Mouse (Mus musculus) midbrain, embryonic 13.5 days (tissue): ENCODE data around the gene Nprl2. TPM values are rescaled to one million over a fixed set of nuclear protein-coding genes. Genes with fewer than 3 reads are reported as not detected.
A peak's percentile ranks its signal among the peaks of the same experiment; 100 is the strongest.

Experiments
- ATAC-seq: fragments of 200-750 bp; cut with Nextera tagmentation; 2 replicates; pipeline ENCODE4 v1.8.0; 2017; ENCODE audit warnings: mild to moderate bottlenecking, moderate TSS enrichment, moderate library complexity
- H3K27ac ChIP-seq: fragments of 300-500 bp; sonication (generic); 2 replicates; pipeline ENCODE4 v1.5.1; 2015; ENCODE audit warnings: inconsistent platforms, mild to moderate bottlenecking, moderate library complexity
- H3K27me3 ChIP-seq: fragments of 300-500 bp; sonication (generic); 2 replicates; pipeline ENCODE4 v1.6.1; 2015; ENCODE audit warnings: mild to moderate bottlenecking, inconsistent platforms
- H3K36me3 ChIP-seq: fragments of 300-500 bp; sonication (generic); 2 replicates; pipeline ENCODE4 v1.6.1; 2015; ENCODE audit warnings: mild to moderate bottlenecking, inconsistent platforms
- H3K4me1 ChIP-seq: fragments of 300-500 bp; sonication (generic); replicated peaks from 2 replicates; pipeline ENCODE4 v1.6.1; 2015; ENCODE audit warnings: inconsistent platforms
- H3K4me2 ChIP-seq: fragments of 300-500 bp; sonication (generic); replicated peaks from 2 replicates; pipeline ENCODE4 v1.6.1; 2015; ENCODE audit warnings: moderate library complexity, mild to moderate bottlenecking, inconsistent platforms
- H3K4me3 ChIP-seq: fragments of 300-500 bp; sonication (generic); replicated peaks from 2 replicates; pipeline ENCODE4 v1.5.1; 2015; ENCODE audit warnings: mild to moderate bottlenecking, inconsistent platforms
- H3K9ac ChIP-seq: fragments of 300-500 bp; sonication (generic); replicated peaks from 2 replicates; pipeline ENCODE4 v1.6.1; 2015; ENCODE audit warnings: mild to moderate bottlenecking, inconsistent platforms
- H3K9me3 ChIP-seq: fragments of 300-500 bp; sonication (generic); 2 replicates; pipeline ENCODE4 v1.6.1; 2016; ENCODE audit warnings: mild to moderate bottlenecking, inconsistent platforms
- WGBS: fragments of 180-500 bp; shearing (Covaris S2); methylation state at CpG from one replicate; pipeline ENCODE4 v1.1.7; 2015; 5-methylcytosine and 5-hydroxymethylcytosine counted together
- polyA plus RNA-seq: library from polyadenylated mRNA; unstranded; fragments of >200 nt; fragmentation: Nextera tagmentation; extraction: Ambion mirVana; gene quantifications from 2 replicates; pipeline ENCODE4 v1.2.1, GENCODE M21; 2015

The Nprl2 gene
- polyA plus RNA-seq, 1 experiment from 2014 or later, result 67.7 TPM

DNA sequence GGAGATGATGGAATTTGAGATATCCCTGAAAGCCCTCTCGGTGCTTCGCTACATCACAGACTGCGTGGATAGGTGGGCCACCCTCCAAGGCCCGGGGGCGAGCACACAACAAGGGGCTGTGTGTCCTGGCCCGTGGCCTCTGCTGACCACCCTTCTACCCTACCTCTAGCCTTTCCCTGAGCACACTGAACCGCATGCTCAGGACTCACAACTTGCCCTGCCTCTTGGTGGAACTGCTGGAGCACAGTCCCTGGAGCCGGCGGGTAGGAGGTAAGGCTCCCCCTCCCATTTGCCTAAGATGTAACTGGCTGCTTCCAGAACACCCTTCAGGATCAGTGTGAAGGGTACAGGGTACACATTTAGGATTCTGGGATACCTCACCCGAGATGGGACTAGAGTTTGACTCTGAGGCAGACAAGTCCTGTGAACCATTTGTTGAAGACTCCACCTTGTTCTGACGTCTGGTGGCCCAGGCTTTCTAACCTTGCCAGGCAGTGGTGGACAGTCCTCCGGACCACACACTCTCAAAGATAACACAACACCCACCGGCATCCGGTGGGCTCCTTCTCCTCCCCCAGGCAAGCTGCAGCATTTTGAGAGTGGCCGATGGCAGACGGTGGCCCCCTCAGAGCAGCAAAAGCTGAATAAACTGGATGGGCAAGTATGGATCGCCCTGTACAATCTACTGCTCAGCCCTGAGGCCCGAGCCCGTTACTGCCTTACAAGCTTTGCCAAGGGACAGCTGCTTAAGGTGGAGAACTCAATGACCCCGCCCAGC is 7.5 kb downstream of the Nprl2 start:
- 87% methylated on average over 20 of the region's 20 CpGs for WGBS
- H3K27me3 ChIP-seq, result peaks cover 61% of the 10 kb centered on the region

DNA sequence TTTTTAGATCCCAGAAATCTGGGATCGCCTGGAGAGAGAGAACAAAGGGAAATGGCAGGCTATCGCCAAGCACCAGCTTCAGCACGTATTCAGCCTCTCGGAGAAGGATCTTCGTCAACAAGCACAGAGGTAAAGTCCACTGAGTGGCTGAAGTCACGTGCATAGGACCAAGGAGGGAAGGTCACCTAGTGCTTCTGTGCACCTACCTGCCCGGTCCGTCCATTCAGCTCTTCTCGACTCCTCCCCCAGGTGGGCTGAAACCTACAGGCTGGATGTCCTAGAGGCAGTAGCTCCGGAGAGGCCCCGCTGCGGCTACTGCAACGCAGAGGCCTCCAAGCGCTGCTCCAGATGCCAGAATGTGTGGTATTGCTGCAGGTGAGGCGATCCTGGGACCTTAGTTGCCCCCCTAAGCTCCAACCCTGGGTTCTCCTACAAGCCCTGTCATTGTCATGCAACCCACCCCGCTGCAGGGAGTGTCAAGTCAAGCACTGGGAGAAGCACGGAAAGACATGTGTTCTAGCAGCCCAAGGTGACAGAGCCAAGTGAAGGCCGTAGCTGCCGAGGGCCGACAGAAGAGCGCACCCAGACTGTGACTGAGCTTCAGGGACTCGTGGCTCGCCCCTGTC is 8.6 kb downstream of the Nprl2 start:
- Histone ChIP-seq H3K9me3 (no peaks in the 10 kb centered on the region), H3K9ac (peak overlapping the region; percentile 54), H3K4me1 (peaks cover 56% of the 10 kb centered on the region), H3K4me3 (0 out of 2 replicates have a peak overlapping the region, but pooled peaks have one; percentile 30), H3K27me3 (peaks cover 61% of the 10 kb centered on the region), H3K4me2 (peak overlapping the region; percentile 53), H3K36me3 (no peaks in the 10 kb centered on the region), H3K27ac (no peak overlapping the region)
- WGBS, result 25% methylated on average over 23 of the region's 23 CpGs
- ATAC-seq, result no peak

More for the DNA sequence above, 7.5 kb downstream of the Nprl2 start:
- no peak overlapping the region for H3K27ac ChIP-seq
- H3K4me2 ChIP-seq, result no peak overlapping the region
- H3K9ac ChIP-seq, result no peak overlapping the region
- peaks cover 49% of the 10 kb centered on the region for H3K4me1 ChIP-seq
- no peak overlapping the region for H3K4me3 ChIP-seq
- no peaks in the 10 kb centered on the region for H3K9me3 ChIP-seq
- ATAC-seq, result no peak
- H3K36me3 ChIP-seq, result peaks cover 9% of the 10 kb centered on the region

DNA sequence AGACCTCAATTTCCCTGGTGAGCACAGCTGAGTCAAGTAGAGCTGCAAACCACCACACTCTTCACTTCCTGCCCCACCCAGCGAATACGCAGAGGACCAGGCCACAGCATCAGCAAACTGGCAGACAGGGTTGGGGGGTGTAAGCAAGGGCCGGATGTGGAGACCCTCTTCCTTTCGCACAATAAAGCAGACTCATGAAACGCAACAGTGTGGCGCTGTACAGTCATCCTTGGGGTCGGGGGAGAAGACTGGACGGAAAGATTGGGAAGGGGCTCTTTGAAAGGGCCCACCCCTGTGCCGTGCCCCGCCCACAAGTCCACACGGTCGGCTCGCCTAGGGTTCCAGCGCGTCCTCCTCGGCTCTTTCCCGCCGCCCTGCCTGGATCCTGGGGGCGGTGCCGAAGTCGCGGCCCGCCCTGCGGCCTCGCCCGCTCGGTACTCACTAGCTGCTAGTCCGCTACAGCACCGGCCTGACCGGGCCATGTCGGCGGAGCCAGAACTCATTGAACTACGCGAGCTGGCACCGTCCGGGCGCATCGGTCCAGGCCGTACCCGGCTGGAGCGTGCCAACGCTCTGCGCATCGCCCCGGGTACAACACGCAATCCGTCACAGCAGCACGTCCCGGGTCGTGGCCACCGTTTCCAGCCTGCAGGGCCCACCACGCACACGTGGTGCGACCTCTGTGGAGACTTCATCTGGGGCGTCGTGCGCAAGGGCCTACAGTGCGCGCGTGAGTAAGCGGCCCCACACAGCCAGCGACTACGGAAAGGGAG is 9.3 kb downstream of the Nprl2 start, which contains the start of gene Rassf1:
Gene Rassf1, plus strand, starts transcription at position 439 of the 773 bp plus-strand sequence.
- no peak for ATAC-seq
- Histone ChIP-seq H3K36me3 (no peaks in the 10 kb centered on the region), H3K4me3 (peak within 1 kb of the TSS; percentile 30), H3K9ac (peak within 1 kb of the TSS; percentile 54), H3K27ac (no peak within 1 kb of the TSS), H3K9me3 (no peaks in the 10 kb centered on the region), H3K4me2 (peak within 1 kb of the TSS; percentile 53), H3K27me3 (peaks cover 61% of the 10 kb centered on the region), H3K4me1 (peaks cover 57% of the 10 kb centered on the region)
- WGBS, result under 1% methylated on average over 61 of the region's 63 CpGs

DNA sequence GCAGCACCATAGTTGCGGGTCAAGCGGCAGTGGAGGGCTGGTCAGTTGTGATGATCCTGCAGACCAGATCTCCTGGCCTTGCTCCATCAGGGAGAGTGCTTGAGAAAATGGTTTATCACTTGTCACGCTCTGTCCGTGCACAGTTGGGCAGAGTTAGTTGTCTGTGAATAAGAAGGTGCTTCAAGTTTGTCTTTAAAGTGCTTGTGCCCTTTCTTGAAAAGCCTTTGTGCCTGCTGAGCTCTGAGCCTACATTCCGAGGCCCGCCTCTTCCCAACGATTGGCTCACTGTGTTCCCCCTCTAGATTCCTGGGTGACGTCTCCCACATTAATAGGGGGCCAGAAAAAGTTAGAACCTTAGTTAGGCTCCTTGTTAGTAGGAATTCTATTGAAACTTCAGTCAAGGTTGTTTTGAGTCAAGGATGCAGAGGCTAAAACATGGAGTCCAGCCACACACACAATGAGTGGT is 9.9 kb downstream of the Nprl2 start:
- H3K4me1 ChIP-seq, result peaks cover 57% of the 10 kb centered on the region
- WGBS, result 7% methylated on average over 8 of the region's 8 CpGs
- peaks cover 5% of the 10 kb centered on the region; the same call in 1 of the 2 replicates for H3K36me3 ChIP-seq
- H3K27ac ChIP-seq, result no peak overlapping the region
- H3K9ac ChIP-seq, result peak overlapping the region; percentile 54
- no peak for ATAC-seq
- H3K27me3 ChIP-seq, result peaks cover 61% of the 10 kb centered on the region
- peak overlapping the region; percentile 53 for H3K4me2 ChIP-seq
- peak overlapping the region; percentile 30 for H3K4me3 ChIP-seq
- no peaks in the 10 kb centered on the region for H3K9me3 ChIP-seq

DNA sequence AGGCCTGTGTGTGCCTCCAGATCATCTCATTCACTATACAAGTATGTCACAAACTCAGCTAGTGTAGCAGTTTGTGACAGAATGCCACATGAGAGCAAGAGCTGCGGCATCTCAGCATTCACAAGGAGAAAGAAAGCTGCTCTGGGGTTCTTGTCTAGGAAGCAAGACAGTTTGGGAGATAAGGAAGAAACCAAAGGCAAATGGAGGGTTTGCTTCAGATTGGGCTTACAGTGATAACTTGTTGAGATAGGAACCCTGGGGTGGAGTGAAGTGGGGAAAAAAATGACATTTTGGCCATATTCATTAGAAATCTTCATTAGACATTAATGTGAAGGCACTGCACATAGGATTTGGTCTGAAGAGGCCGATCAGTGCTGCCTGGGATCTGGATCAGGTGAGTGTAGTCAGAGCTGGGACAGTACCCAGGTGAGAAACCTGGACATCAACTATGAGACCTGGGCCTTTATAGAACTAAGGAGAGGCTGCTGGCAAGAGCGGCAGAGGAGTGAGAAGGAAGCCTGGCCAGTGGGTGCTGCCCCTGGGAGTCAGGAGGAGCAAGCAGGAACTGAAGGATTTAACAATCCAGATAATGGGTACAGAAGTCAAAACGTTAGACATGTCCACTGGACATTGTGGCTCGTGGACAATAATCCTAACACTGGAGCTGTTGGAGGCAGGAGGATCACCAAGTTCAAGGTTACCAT is 10.8 kb downstream of the Nprl2 start:
- Histone ChIP-seq H3K27me3 (peaks cover 57% of the 10 kb centered on the region), H3K36me3 (peaks cover 14% of the 10 kb centered on the region), H3K4me3 (peak overlapping the region; percentile 60; the same call in 1 of the 2 replicates), H3K27ac (no peak overlapping the region), H3K4me1 (peaks cover 51% of the 10 kb centered on the region), H3K4me2 (peak overlapping the region; percentile 95; the same call in 1 of the 2 replicates), H3K9me3 (no peaks in the 10 kb centered on the region), H3K9ac (no peak overlapping the region)
- 79% methylated on average over 5 of the region's 5 CpGs for WGBS
- ATAC-seq, result no peak

DNA sequence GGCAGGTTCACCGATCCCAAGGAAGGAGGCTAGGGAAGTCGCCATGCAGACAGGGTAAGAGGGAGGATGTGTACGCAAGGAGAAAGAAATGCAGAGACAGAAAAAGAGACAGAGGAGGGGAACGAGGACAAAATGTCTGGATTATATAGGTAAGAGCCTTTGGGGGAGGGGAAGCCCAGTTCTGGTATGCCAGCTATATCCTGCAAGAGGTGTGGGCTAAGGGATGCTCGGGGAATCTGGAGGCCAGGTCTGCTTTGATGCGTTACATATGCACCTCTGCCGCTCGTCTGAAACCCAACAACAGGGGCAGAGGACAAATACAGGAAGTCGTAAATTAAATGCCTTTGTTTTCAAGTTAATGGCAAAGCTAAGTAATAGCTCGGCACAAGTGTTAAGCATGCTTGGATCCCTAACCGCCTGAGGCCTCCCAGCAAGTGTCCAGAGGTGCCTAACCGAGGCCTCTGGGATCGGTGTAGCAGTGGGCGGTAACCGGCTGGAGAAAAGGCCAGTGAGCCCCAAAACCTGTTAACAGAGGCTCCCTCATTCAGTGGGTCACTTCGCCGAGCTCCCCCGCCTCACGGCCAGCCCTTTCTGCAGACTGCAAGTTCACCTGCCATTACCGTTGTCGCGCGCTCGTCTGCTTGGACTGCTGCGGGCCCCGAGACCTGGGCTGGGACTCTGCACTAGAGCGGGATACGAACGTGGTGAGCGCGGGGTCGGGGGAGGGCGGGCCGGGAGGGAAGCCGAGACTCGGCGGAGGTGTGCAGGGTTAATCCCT is 11.7 kb downstream of the Nprl2 start:
- H3K36me3 ChIP-seq, result peaks cover 23% of the 10 kb centered on the region
- 7% methylated on average over 37 of the region's 37 CpGs for WGBS
- H3K27me3 ChIP-seq, result peaks cover 48% of the 10 kb centered on the region
- no peaks in the 10 kb centered on the region for H3K9me3 ChIP-seq
- peak overlapping the region; percentile 82 for H3K27ac ChIP-seq
- peak overlapping the region; percentile 60 for H3K4me3 ChIP-seq
- peak overlapping the region; percentile 74 for H3K9ac ChIP-seq
- H3K4me2 ChIP-seq, result peak overlapping the region; percentile 95
- peaks cover 51% of the 10 kb centered on the region for H3K4me1 ChIP-seq
- peak; percentile 26 for ATAC-seq

DNA sequence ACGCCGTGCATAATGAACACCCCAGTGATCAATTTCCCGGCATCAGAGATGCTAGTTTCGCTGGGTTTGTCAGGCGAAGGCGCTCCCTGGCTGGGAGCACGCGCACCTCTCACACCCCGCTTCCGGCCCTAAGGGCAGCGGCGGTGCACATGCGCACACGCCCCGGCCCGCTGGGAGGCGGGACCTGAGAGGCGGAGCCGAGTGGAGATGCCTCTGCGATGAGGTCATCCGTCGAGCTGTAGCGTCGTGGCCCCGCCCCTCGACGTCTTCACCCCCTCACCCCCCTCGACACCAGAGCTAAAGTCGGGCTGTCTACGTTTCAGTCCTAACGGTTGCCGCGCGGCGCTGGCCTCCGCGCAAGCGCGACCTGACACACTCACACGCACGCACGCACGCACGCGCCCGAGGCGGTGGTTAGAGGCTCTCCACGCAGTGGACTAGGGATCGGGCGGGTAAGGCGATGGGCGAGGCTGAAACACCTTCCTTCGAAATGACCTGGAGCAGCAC is 12.3 kb downstream of the Nprl2 start:
- Histone ChIP-seq H3K9me3 (no peaks in the 10 kb centered on the region), H3K4me3 (peak overlapping the region; percentile 60), H3K27ac (peak overlapping the region; percentile 84), H3K36me3 (peaks cover 30% of the 10 kb centered on the region), H3K4me1 (peaks cover 51% of the 10 kb centered on the region), H3K4me2 (peak overlapping the region; percentile 95), H3K9ac (peak overlapping the region; percentile 81), H3K27me3 (peaks cover 41% of the 10 kb centered on the region)
- ATAC-seq, result peak; percentile 95
- under 1% methylated on average over 53 of the region's 53 CpGs for WGBS

DNA sequence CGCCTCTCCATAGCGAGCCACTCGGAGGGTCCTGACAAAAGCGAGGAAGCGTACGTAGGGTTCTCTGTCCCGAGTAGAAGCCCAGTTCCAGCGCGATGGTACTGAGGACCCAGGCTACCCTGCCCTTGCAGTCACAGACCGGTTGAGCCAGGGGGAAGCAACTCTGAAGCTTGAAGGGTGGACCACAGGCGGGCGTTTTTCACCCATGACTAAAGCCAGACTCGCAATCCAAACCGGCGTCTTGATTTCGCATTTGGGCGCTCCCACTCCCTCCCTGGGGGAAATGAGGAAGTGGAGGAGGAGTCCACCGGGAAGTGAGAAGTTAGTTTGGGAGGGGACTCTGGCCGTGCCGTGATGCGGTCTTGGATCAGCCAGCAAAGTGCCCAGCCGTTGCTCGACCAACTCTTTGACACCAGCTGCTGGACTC is 13.0 kb downstream of the Nprl2 start:
- H3K4me1 ChIP-seq, result peaks cover 51% of the 10 kb centered on the region
- no peaks in the 10 kb centered on the region for H3K9me3 ChIP-seq
- peaks cover 35% of the 10 kb centered on the region for H3K27me3 ChIP-seq
- peak overlapping the region; percentile 84 for H3K27ac ChIP-seq
- WGBS, result under 1% methylated on average over 23 of the region's 23 CpGs
- peak overlapping the region; percentile 60 for H3K4me3 ChIP-seq
- peaks cover 36% of the 10 kb centered on the region for H3K36me3 ChIP-seq
- peak overlapping the region; percentile 81 for H3K9ac ChIP-seq
- H3K4me2 ChIP-seq, result peak overlapping the region; percentile 95
- peak; percentile 55 for ATAC-seq

DNA sequence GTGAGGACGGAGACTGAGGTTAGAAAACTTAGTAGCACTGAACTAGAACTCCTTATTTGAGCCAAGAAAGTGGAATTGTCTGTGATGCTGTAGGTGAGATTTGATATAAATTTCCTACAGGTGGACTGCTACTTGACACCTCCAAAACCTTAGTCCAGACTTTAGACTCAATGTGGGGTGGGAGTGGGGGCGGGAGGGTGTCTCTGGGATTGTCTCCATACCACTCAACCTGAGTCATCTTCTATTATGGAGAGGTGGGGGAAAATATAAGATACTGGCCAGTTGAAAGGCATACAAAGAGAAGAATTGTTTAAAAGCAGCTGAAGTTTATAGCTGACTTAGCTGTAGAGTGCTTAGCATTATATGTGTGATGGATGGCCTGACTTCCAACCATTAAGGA is 13.7 kb downstream of the Nprl2 start:
- 49% methylated on average over 2 of the region's 2 CpGs for WGBS
- H3K27me3 ChIP-seq, result peaks cover 28% of the 10 kb centered on the region
- peak overlapping the region; percentile 81 for H3K9ac ChIP-seq
- ATAC-seq, result no peak
- H3K36me3 ChIP-seq, result peaks cover 43% of the 10 kb centered on the region
- H3K27ac ChIP-seq, result no peak overlapping the region
- H3K4me2 ChIP-seq, result peak overlapping the region; percentile 95
- peaks cover 49% of the 10 kb centered on the region for H3K4me1 ChIP-seq
- no peaks in the 10 kb centered on the region for H3K9me3 ChIP-seq
- H3K4me3 ChIP-seq, result peak overlapping the region; percentile 60

DNA sequence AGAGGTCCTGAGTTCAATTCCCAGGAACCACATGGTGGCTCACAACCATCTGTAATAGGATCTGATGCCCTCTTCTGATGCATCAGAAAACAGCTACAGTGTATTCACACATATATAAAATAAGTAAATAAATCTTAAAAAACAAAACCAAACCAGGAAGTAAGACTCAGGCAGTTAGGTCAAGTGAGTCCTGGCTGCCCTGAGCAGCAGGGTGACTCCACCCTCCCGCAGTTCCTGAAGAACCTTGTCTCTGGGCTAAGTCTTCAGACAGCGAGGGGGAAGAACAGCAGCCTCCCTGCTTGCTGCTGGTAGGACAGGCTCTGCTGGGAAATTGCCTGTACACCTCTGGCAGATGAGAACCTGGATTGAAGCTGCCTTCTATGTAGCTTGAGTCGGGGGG is 14.3 kb downstream of the Nprl2 start:
- Histone ChIP-seq H3K9ac (0 out of 2 replicates have a peak overlapping the region, but pooled peaks have one; percentile 39), H3K27ac (no peak overlapping the region), H3K27me3 (peaks cover 22% of the 10 kb centered on the region), H3K4me2 (peak overlapping the region; percentile 95), H3K36me3 (peaks cover 49% of the 10 kb centered on the region), H3K9me3 (no peaks in the 10 kb centered on the region), H3K4me1 (peaks cover 42% of the 10 kb centered on the region), H3K4me3 (peak overlapping the region; percentile 60)
- WGBS, result 84% methylated on average over 3 of the region's 3 CpGs
- ATAC-seq, result no peak
